Mouse (Mus musculus): Measurements from ENCODE around the gene Zyx. TPM values are rescaled to one million over a fixed set of nuclear protein-coding genes. Genes with fewer than 3 reads are reported as not detected.

Zyx gene
- polyA plus RNA-seq, 1 experiment: 40.1 TPM

- TF ChIP-seq CTCF (IDR thresholded peaks at IDR 0.05; ENCODE audit: control insufficient read depth, insufficient read depth, insufficient replicate concordance, low read depth, low read length) (no peak), POLR2A (IDR thresholded peaks at IDR 0.05; ENCODE audit: control insufficient read depth, low read depth, low read length) (no peak)
- H3K4me1 ChIP-seq (ENCODE audit: control insufficient read depth, insufficient read depth, low read length): peaks cover 2% of the 10 kb centered on the region; the same call in 1 of the 2 replicates
- H3K4me3 ChIP-seq (ENCODE audit: control insufficient read depth, low read depth, low read length): no peak overlapping the region
- no peaks in the 10 kb centered on the region for H3K27me3 ChIP-seq (ENCODE audit: control insufficient read depth, insufficient read depth, low read length)
- no peak overlapping the region for H3K27ac ChIP-seq (ENCODE audit: control insufficient read depth, insufficient read depth, low read depth, low read length)
- H3K36me3 ChIP-seq (ENCODE audit: control insufficient read depth, insufficient read depth, low read length): no peaks in the 10 kb centered on the region
These were observed 32.5 kb downstream of the Zyx start for GRCm38 (mm10) chr6:42381916-42382381.

- Histone ChIP-seq H3K27me3 (ENCODE audit: control insufficient read depth, insufficient read depth, low read length) (no peaks in the 10 kb centered on the region), H3K4me3 (ENCODE audit: control insufficient read depth, low read depth, low read length) (no peak overlapping the region), H3K4me1 (ENCODE audit: control insufficient read depth, insufficient read depth, low read length) (peaks cover 2% of the 10 kb centered on the region; the same call in 1 of the 2 replicates), H3K36me3 (ENCODE audit: control insufficient read depth, insufficient read depth, low read length) (no peaks in the 10 kb centered on the region), H3K27ac (ENCODE audit: control insufficient read depth, insufficient read depth, low read depth, low read length) (no peak overlapping the region)
- TF ChIP-seq POLR2A (IDR thresholded peaks at IDR 0.05; ENCODE audit: control insufficient read depth, low read depth, low read length): no peak
- no peak for TF ChIP-seq CTCF (IDR thresholded peaks at IDR 0.05; ENCODE audit: control insufficient read depth, insufficient read depth, insufficient replicate concordance, low read depth, low read length)
These were observed 33.9 kb downstream of the Zyx start for GRCm38 (mm10) chr6:42383360-42383759.

GRCm38 (mm10) chr6:42385635-42386034, 36.2 kb downstream of the Zyx start:
- Histone ChIP-seq H3K27me3 (ENCODE audit: control insufficient read depth, insufficient read depth, low read length) (no peaks in the 10 kb centered on the region), H3K27ac (ENCODE audit: control insufficient read depth, insufficient read depth, low read depth, low read length) (no peak overlapping the region), H3K4me3 (ENCODE audit: control insufficient read depth, low read depth, low read length) (no peak overlapping the region), H3K36me3 (ENCODE audit: control insufficient read depth, insufficient read depth, low read length) (no peaks in the 10 kb centered on the region), H3K4me1 (ENCODE audit: control insufficient read depth, insufficient read depth, low read length) (peaks cover 2% of the 10 kb centered on the region; the same call in 1 of the 2 replicates)
- TF ChIP-seq POLR2A (IDR thresholded peaks at IDR 0.05; ENCODE audit: control insufficient read depth, low read depth, low read length): no peak
- no peak for TF ChIP-seq CTCF (IDR thresholded peaks at IDR 0.05; ENCODE audit: control insufficient read depth, insufficient read depth, insufficient replicate concordance, low read depth, low read length)

GRCm38 (mm10) chr6:42391796-42392330, 42.4 kb downstream of the Zyx start:
- Histone ChIP-seq H3K4me3 (ENCODE audit: control insufficient read depth, low read depth, low read length) (no peak overlapping the region), H3K4me1 (ENCODE audit: control insufficient read depth, insufficient read depth, low read length) (no peaks in the 10 kb centered on the region), H3K27ac (ENCODE audit: control insufficient read depth, insufficient read depth, low read depth, low read length) (no peak overlapping the region), H3K36me3 (ENCODE audit: control insufficient read depth, insufficient read depth, low read length) (no peaks in the 10 kb centered on the region), H3K27me3 (ENCODE audit: control insufficient read depth, insufficient read depth, low read length) (no peaks in the 10 kb centered on the region)
- TF ChIP-seq CTCF (IDR thresholded peaks at IDR 0.05; ENCODE audit: control insufficient read depth, insufficient read depth, insufficient replicate concordance, low read depth, low read length): no peak
- TF ChIP-seq POLR2A (IDR thresholded peaks at IDR 0.05; ENCODE audit: control insufficient read depth, low read depth, low read length): no peak

- no peaks in the 10 kb centered on the region for H3K27me3 ChIP-seq (ENCODE audit: control insufficient read depth, insufficient read depth, low read length)
- no peak for TF ChIP-seq CTCF (IDR thresholded peaks at IDR 0.05; ENCODE audit: control insufficient read depth, insufficient read depth, insufficient replicate concordance, low read depth, low read length)
- TF ChIP-seq POLR2A (IDR thresholded peaks at IDR 0.05; ENCODE audit: control insufficient read depth, low read depth, low read length): no peak
- H3K4me3 ChIP-seq (ENCODE audit: control insufficient read depth, low read depth, low read length): peak overlapping the region; percentile 24; the same call in 1 of the 2 replicates
- H3K4me1 ChIP-seq (ENCODE audit: control insufficient read depth, insufficient read depth, low read length): no peaks in the 10 kb centered on the region
- H3K36me3 ChIP-seq (ENCODE audit: control insufficient read depth, insufficient read depth, low read length): no peaks in the 10 kb centered on the region
- H3K27ac ChIP-seq (ENCODE audit: control insufficient read depth, insufficient read depth, low read depth, low read length): peak overlapping the region; percentile 27; the same call in 1 of the 2 replicates
These were observed 46.8 kb downstream of the Zyx start for GRCm38 (mm10) chr6:42395960-42396809.

- H3K4me1 ChIP-seq (ENCODE audit: control insufficient read depth, insufficient read depth, low read length): no peaks in the 10 kb centered on the region
- H3K4me3 ChIP-seq (ENCODE audit: control insufficient read depth, low read depth, low read length): no peak overlapping the region
- no peaks in the 10 kb centered on the region for H3K27me3 ChIP-seq (ENCODE audit: control insufficient read depth, insufficient read depth, low read length)
- H3K27ac ChIP-seq (ENCODE audit: control insufficient read depth, insufficient read depth, low read depth, low read length): no peak overlapping the region
- no peak for TF ChIP-seq CTCF (IDR thresholded peaks at IDR 0.05; ENCODE audit: control insufficient read depth, insufficient read depth, insufficient replicate concordance, low read depth, low read length)
- no peak for TF ChIP-seq POLR2A (IDR thresholded peaks at IDR 0.05; ENCODE audit: control insufficient read depth, low read depth, low read length)
- H3K36me3 ChIP-seq (ENCODE audit: control insufficient read depth, insufficient read depth, low read length): no peaks in the 10 kb centered on the region
These were observed 47.7 kb downstream of the Zyx start for GRCm38 (mm10) chr6:42397041-42397657.

- H3K4me1 ChIP-seq (ENCODE audit: control insufficient read depth, insufficient read depth, low read length): no peaks in the 10 kb centered on the region
- no peak overlapping the region for H3K27ac ChIP-seq (ENCODE audit: control insufficient read depth, insufficient read depth, low read depth, low read length)
- no peak overlapping the region for H3K4me3 ChIP-seq (ENCODE audit: control insufficient read depth, low read depth, low read length)
- TF ChIP-seq CTCF (IDR thresholded peaks at IDR 0.05; ENCODE audit: control insufficient read depth, insufficient read depth, insufficient replicate concordance, low read depth, low read length) (no peak), POLR2A (IDR thresholded peaks at IDR 0.05; ENCODE audit: control insufficient read depth, low read depth, low read length) (no peak)
- no peaks in the 10 kb centered on the region for H3K27me3 ChIP-seq (ENCODE audit: control insufficient read depth, insufficient read depth, low read length)
- no peaks in the 10 kb centered on the region for H3K36me3 ChIP-seq (ENCODE audit: control insufficient read depth, insufficient read depth, low read length)
These were observed 48.9 kb downstream of the Zyx start for GRCm38 (mm10) chr6:42398285-42398684.
